Mouse (Mus musculus): ENCODE results near the gene Gnat1.

- TF ChIP-seq CTCF (IDR thresholded peaks at IDR 0.05) (no peak), EP300 (IDR thresholded peaks at IDR 0.05) (no peak)
Observed at GRCm38 (mm10) chr9:107624951-107625350, 54.6 kb downstream of the Gnat1 start.
